Mouse (Mus musculus): ENCODE data around the gene Msh6. TPM values are rescaled to one million over a fixed set of nuclear protein-coding genes. Genes with fewer than 3 reads are reported as not detected.
A peak's percentile ranks its signal among the peaks of the same experiment; 100 is the strongest.

Gene Msh6
- total and polyA plus RNA-seq, 3 experiments, result 76.5 to 79.3 (median 79.0) TPM

DNA sequence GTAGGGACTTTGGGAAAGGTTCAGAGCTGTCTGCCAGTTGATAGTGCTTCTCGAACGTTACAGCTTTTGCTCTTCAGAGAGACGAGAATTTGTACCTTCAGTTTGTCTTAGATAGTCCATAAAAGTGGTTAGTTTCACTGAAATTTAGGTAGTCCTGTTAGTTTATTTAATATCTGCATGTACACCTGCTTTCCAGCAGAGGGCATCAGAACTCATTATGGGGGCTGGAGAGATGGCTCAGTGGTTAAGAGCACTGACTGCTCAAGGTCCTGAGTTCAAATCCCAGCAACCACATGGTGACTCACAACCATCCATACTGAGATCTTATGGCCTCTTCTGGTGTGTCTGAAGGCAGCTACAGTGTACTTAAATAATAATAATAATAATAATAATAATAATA lies 7.2 kb downstream of the Msh6 start:
- DNase-seq (ENCODE audit: extremely low read depth), result no peak
- Histone ChIP-seq H3K4me2 (ENCODE audit: insufficient read depth, low read depth, poor library complexity, severe bottlenecking) (no peak overlapping the region), H3K27ac (ENCODE audit: insufficient read depth, low read depth) (no peak overlapping the region), H3K36me3 (replicated peaks in 1 of 2; ENCODE audit: control insufficient read depth in 1 of 2, insufficient read depth in 1 of 2, low read length in 1 of 2) (peaks cover 51 to 85% of the 10 kb centered on the region in 2 experiments), H3K4me3 (replicated peaks in 1 of 3; ENCODE audit: low read depth in 2 of 3, low read length in 2 of 3, poor library complexity in 1 of 3) (no peak overlapping the region), H3K27me3 (replicated peaks) (no peaks in the 10 kb centered on the region), H3K79me2 (replicated peaks; ENCODE audit: control insufficient read depth, extremely low read depth, insufficient read depth, poor library complexity, severe bottlenecking) (peaks cover 78% of the 10 kb centered on the region), H3K4me1 (ENCODE audit: control insufficient read depth in 1 of 2, insufficient read depth in 2 of 2) (peaks cover 20 to 58% of the 10 kb centered on the region in 2 experiments), H3K9me3 (replicated peaks; ENCODE audit: low read length) (no peaks in the 10 kb centered on the region), H3K9ac (ENCODE audit: insufficient read depth, low read depth) (no peak overlapping the region)
- dilution Hi-C loops (cut with MboI; ENCODE audit: extremely low pct_ligation_motif_present, extremely low pct_unique_long_range_greater_than_20kb, low sequenced_read_pairs) (no loop called here), in situ Hi-C loops (cut with MboI; ENCODE audit: low pct_ligation_motif_present, low pct_unique_long_range_greater_than_20kb, low sequenced_read_pairs) (no loop called here)
- TF ChIP-seq CTCF (conservative IDR thresholded peaks at IDR 0.05 in 1 of 2, IDR thresholded peaks at IDR 0.05 in 1 of 2; ENCODE audit: low read depth in 2 of 2, low read length in 2 of 2), result peak in 1 of 2 experiments; percentile 49; a peak in 3 of 4 replicates
- no peak for TF ChIP-seq SIN3A (IDR thresholded peaks at IDR 0.05; ENCODE audit: low read length)
- no peak for TF ChIP-seq MAFK (IDR thresholded peaks at IDR 0.05; ENCODE audit: insufficient replicate concordance, low read length)
- TF ChIP-seq USF1 (IDR thresholded peaks at IDR 0.05; ENCODE audit: low read depth, low read length), result no peak
- TF ChIP-seq MXI1 (IDR thresholded peaks at IDR 0.05; ENCODE audit: low read depth, low read length), result no peak
- TF ChIP-seq IRF4 (IDR thresholded peaks at IDR 0.05; ENCODE audit: low read depth, low read length), result no peak
- no peak for TF ChIP-seq KAT2A (IDR thresholded peaks at IDR 0.05; ENCODE audit: insufficient replicate concordance, low read length)
- TF ChIP-seq POLR2A (IDR thresholded peaks at IDR 0.05; ENCODE audit: low read depth, low read length), result peak; percentile 13; the same call in 1 of the 2 replicates
- peak; percentile 7 for TF ChIP-seq RAD21 (IDR thresholded peaks at IDR 0.05; ENCODE audit: low read depth, low read length)
- TF ChIP-seq RCOR1 (conservative IDR thresholded peaks at IDR 0.05; ENCODE audit: low read depth, low read length), result no peak
- no peak for TF ChIP-seq ZNF384 (IDR thresholded peaks at IDR 0.05; ENCODE audit: low read depth, low read length)
- no peak for TF ChIP-seq ELF1 (IDR thresholded peaks at IDR 0.05; ENCODE audit: low read depth, low read length)
- no peak for TF ChIP-seq UBTF (IDR thresholded peaks at IDR 0.05; ENCODE audit: low read depth, low read length)
- no peak for TF ChIP-seq EP300 (IDR thresholded peaks at IDR 0.05; ENCODE audit: low read length)
- TF ChIP-seq USF2 (conservative IDR thresholded peaks at IDR 0.05; ENCODE audit: low read depth, low read length), result no peak
- no peak for TF ChIP-seq CHD1 (IDR thresholded peaks at IDR 0.05; ENCODE audit: low read depth, low read length)
- no peak for TF ChIP-seq NELFE (IDR thresholded peaks at IDR 0.05; ENCODE audit: low read depth, low read length)
- TF ChIP-seq PAX5 (IDR thresholded peaks at IDR 0.05; ENCODE audit: low read length), result no peak
- TF ChIP-seq E2F4 (IDR thresholded peaks at IDR 0.05; ENCODE audit: insufficient replicate concordance, low read depth, low read length), result no peak
- TF ChIP-seq SMC3 (IDR thresholded peaks at IDR 0.05; ENCODE audit: low read depth, low read length), result peak; percentile 30; the same call in 1 of the 2 replicates
- no peak for TF ChIP-seq GABPA (IDR thresholded peaks at IDR 0.05; ENCODE audit: insufficient replicate concordance, low read depth, low read length)
- TF ChIP-seq MAX (IDR thresholded peaks at IDR 0.05; ENCODE audit: low read length), result no peak

DNA sequence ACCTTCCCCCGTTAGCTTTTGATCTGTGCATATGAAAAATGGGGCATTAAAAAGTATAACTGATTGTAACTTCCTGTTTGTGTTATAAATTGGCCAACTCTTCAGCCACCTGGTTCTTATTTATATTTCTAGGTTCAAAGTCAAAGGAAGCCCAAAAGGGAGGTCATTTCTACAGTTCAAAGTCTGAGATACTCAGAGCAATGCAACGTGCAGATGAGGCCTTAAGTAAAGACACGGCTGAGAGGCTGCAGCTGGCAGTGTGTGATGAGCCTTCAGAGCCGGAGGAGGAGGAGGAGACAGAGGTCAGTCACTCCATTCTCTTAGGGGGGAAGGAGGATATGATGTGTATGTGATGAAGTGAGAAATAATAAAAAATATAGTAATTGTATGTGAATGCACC lies 8.5 kb downstream of the Msh6 start:
- no peak overlapping the region for H3K27ac ChIP-seq (ENCODE audit: insufficient read depth, low read depth)
- H3K4me1 ChIP-seq (ENCODE audit: control insufficient read depth in 1 of 2, insufficient read depth in 2 of 2), result peaks cover 13 to 59% of the 10 kb centered on the region in 2 experiments
- H3K27me3 ChIP-seq (replicated peaks), result no peaks in the 10 kb centered on the region
- H3K36me3 ChIP-seq (replicated peaks in 1 of 2; ENCODE audit: control insufficient read depth in 1 of 2, insufficient read depth in 1 of 2, low read length in 1 of 2), result peaks cover 54 to 87% of the 10 kb centered on the region in 2 experiments
- no peak overlapping the region for H3K4me3 ChIP-seq (replicated peaks in 1 of 3; ENCODE audit: low read depth in 2 of 3, low read length in 2 of 3, poor library complexity in 1 of 3)
- no peak for TF ChIP-seq ZKSCAN1 (IDR thresholded peaks at IDR 0.05; ENCODE audit: borderline replicate concordance, low read depth, low read length)
- no peak for TF ChIP-seq MEF2A (IDR thresholded peaks at IDR 0.05; ENCODE audit: borderline replicate concordance, low read depth, low read length)
- no peak for TF ChIP-seq TBP (conservative IDR thresholded peaks at IDR 0.05; ENCODE audit: low read depth, low read length)
- no peak for TF ChIP-seq POLR2A (IDR thresholded peaks at IDR 0.05; ENCODE audit: low read depth, low read length)
- H3K9me3 ChIP-seq (replicated peaks; ENCODE audit: low read length), result no peaks in the 10 kb centered on the region
- DNase-seq (ENCODE audit: extremely low read depth), result no peak
- H3K79me2 ChIP-seq (replicated peaks; ENCODE audit: control insufficient read depth, extremely low read depth, insufficient read depth, poor library complexity, severe bottlenecking), result peaks cover 77% of the 10 kb centered on the region
- dilution Hi-C loops (cut with MboI; ENCODE audit: extremely low pct_ligation_motif_present, extremely low pct_unique_long_range_greater_than_20kb, low sequenced_read_pairs) (no loop called here), in situ Hi-C loops (cut with MboI; ENCODE audit: low pct_ligation_motif_present, low pct_unique_long_range_greater_than_20kb, low sequenced_read_pairs) (no loop called here)
- H3K4me2 ChIP-seq (ENCODE audit: insufficient read depth, low read depth, poor library complexity, severe bottlenecking), result no peak overlapping the region
- no peak overlapping the region for H3K9ac ChIP-seq (ENCODE audit: insufficient read depth, low read depth)

Measured in CH12.LX (cell line).